31 mouse cellular contexts compared by ENCODE assay signal in the genomic region with DNA sequence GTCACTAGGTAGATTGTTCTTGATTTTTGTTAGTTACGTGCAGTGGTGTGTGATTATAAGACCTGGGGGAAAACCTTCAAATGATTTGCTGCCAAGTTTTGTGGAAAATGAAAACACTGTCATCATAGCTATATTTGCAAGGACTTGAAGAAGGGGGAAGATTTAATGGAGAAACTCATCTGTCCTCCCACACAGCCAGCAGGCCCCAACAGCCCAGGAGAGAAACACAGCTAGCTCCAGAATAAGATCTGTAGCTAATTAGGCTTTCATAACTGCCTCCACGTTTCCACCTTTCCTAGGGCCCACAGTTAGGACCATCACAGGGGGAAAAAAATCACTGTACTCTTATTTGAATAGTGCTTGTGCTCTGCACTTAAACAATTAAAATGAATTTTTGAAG. TPM values are rescaled to one million over a fixed set of nuclear protein-coding genes. Genes with fewer than 3 reads are reported as not detected.
A peak's percentile ranks its signal among the peaks of the same experiment; 100 is the strongest.
DNase-seq lines count a peak whose midpoint lies in the region; ATAC-seq and TF ChIP-seq lines count a peak whose summit lies in the region.
"Had no signal": no experiment of that assay in that cellular context is flagged by ENCODE, and none has a peak within 500 bp of the region (broad histone marks: within the 10 kb centered on the region; RNA-seq: fewer than 3 reads in every experiment).

No protein-coding gene starts in this region.

- no peak for DNase-seq in gastrocnemius, adult 2 months
- DNase-seq in gastrocnemius, postnatal 14 days: no peak
- DNase-seq in right cerebral cortex, adult 2 months (ENCODE audit: low spot score in 2 of 2): peak; percentile 50
- no peak for DNase-seq in right cerebral cortex, postnatal 4 days
- peak; percentile 41 to 75 for DNase-seq in left cerebral cortex, postnatal 14 days (ENCODE audit: low spot score in 2 of 2)
- peak; percentile 72 for DNase-seq in telencephalon, adult 2 months (ENCODE audit: low read depth, low spot score)
- DNase-seq in stomach, postnatal 0 days (ENCODE audit: low spot score): no peak
- DNase-seq: B cell, adult 2 months; cerebellum, adult 9-10 months; cerebellum, postnatal 36 days; embryo, embryonic 11 days; gastrocnemius, postnatal 36 days; heart, adult 18-20 months; heart, postnatal 36 days; kidney, adult 2 months; kidney, postnatal 36 days; lung, postnatal 4 days; thymus, postnatal 14 days had no signal

- no peak for TF ChIP-seq EP300 in stomach, postnatal 0 days (optimal IDR thresholded peaks at IDR 0.05)

- H3K36me3 ChIP-seq in forebrain, embryonic 15.5 days: no peaks in the 10 kb centered on the region
- H3K36me3 ChIP-seq in stomach, postnatal 0 days (ENCODE audit: control insufficient read depth, insufficient read depth, low read length): no peaks in the 10 kb centered on the region
- H3K36me3 ChIP-seq: embryonic facial prominence, embryonic 13.5 days; forebrain, embryonic 12.5 days; hindbrain, embryonic 12.5 days; intestine, embryonic 15.5 days; limb, embryonic 13.5 days; midbrain, embryonic 12.5 days; neural tube, embryonic 12.5 days had no signal

- no peak for TF ChIP-seq CTCF in gastrocnemius, adult 2 months (IDR thresholded peaks at IDR 0.05)
- TF ChIP-seq CTCF in stomach, postnatal 0 days (IDR thresholded peaks at IDR 0.05; ENCODE audit: low read depth): no peak

- no peaks in the 10 kb centered on the region for H3K4me1 ChIP-seq in forebrain, embryonic 15.5 days
- H3K4me1 ChIP-seq in stomach, postnatal 0 days (replicated peaks; ENCODE audit: control insufficient read depth, insufficient read depth): no peaks in the 10 kb centered on the region
- H3K4me1 ChIP-seq: forebrain, embryonic 12.5 days; hindbrain, embryonic 12.5 days; intestine, embryonic 15.5 days; megakaryocyte, embryonic 14.5 days; midbrain, embryonic 12.5 days; neural tube, embryonic 12.5 days had no signal

- H3K4me3 ChIP-seq in gastrocnemius, adult 2 months: no peak overlapping the region
- H3K4me3 ChIP-seq in forebrain, embryonic 15.5 days: no peak overlapping the region
- H3K4me3 ChIP-seq in stomach, postnatal 0 days (ENCODE audit: low read depth, low read length): no peak overlapping the region
- H3K4me3 ChIP-seq: embryonic facial prominence, embryonic 13.5 days; forebrain, embryonic 12.5 days; hindbrain, embryonic 12.5 days; intestine, embryonic 15.5 days; limb, embryonic 13.5 days; megakaryocyte, embryonic 14.5 days; midbrain, embryonic 12.5 days; myocyte; neural tube, embryonic 12.5 days had no signal

- H3K27me3 ChIP-seq in forebrain, embryonic 15.5 days: no peaks in the 10 kb centered on the region
- H3K27me3 ChIP-seq in stomach, postnatal 0 days (ENCODE audit: control insufficient read depth, insufficient read depth, low read length): no peaks in the 10 kb centered on the region
- H3K27me3 ChIP-seq: embryonic facial prominence, embryonic 13.5 days; forebrain, embryonic 12.5 days; hindbrain, embryonic 12.5 days; intestine, embryonic 15.5 days; limb, embryonic 13.5 days; megakaryocyte, embryonic 14.5 days; midbrain, embryonic 12.5 days; neural tube, embryonic 12.5 days had no signal

- H3K9me3 ChIP-seq in forebrain, embryonic 15.5 days: no peaks in the 10 kb centered on the region
- no peaks in the 10 kb centered on the region for H3K9me3 ChIP-seq in stomach, postnatal 0 days (ENCODE audit: control insufficient read depth, low read length)
- H3K9me3 ChIP-seq: embryonic facial prominence, embryonic 13.5 days; forebrain, embryonic 12.5 days; hindbrain, embryonic 12.5 days; intestine, embryonic 15.5 days; limb, embryonic 13.5 days; midbrain, embryonic 12.5 days; neural tube, embryonic 12.5 days had no signal

- no peak overlapping the region for H3K9ac ChIP-seq in forebrain, embryonic 15.5 days (replicated peaks)
- H3K9ac ChIP-seq in stomach, postnatal 0 days (ENCODE audit: low read length): no peak overlapping the region
- H3K9ac ChIP-seq: embryonic facial prominence, embryonic 13.5 days; forebrain, embryonic 12.5 days; hindbrain, embryonic 12.5 days; intestine, embryonic 15.5 days; limb, embryonic 13.5 days; midbrain, embryonic 12.5 days; neural tube, embryonic 12.5 days had no signal

- H3K4me2 ChIP-seq in forebrain, embryonic 15.5 days (replicated peaks): no peak overlapping the region
- H3K4me2 ChIP-seq in stomach, postnatal 0 days (replicated peaks; ENCODE audit: low read depth): no peak overlapping the region
- H3K4me2 ChIP-seq: embryonic facial prominence, embryonic 13.5 days; forebrain, embryonic 12.5 days; heart, embryonic 11.5 days; hindbrain, embryonic 12.5 days; intestine, embryonic 15.5 days; limb, embryonic 13.5 days; liver, embryonic 11.5 days; midbrain, embryonic 12.5 days; neural tube, embryonic 12.5 days had no signal

- intact Hi-C loops in gastrocnemius, adult 2 months (cut with DNase I): no loop called here
- intact Hi-C loops in gastrocnemius, postnatal 14 days (cut with DNase I; ENCODE audit: low total_unique reads): no loop called here
- intact Hi-C loops in left cerebral cortex, postnatal 14 days (cut with DNase I): no loop called here

- peak overlapping the region; percentile 51; the same call in 1 of the 2 replicates for H3K27ac ChIP-seq in gastrocnemius, adult 2 months
- H3K27ac ChIP-seq in forebrain, embryonic 15.5 days (replicated peaks): no peak overlapping the region
- no peak overlapping the region for H3K27ac ChIP-seq in stomach, postnatal 0 days (replicated peaks)
- H3K27ac ChIP-seq: embryonic facial prominence, embryonic 13.5 days; forebrain, embryonic 12.5 days; hindbrain, embryonic 12.5 days; hindbrain, postnatal 0 days; intestine, embryonic 15.5 days; limb, embryonic 13.5 days; midbrain, embryonic 12.5 days; neural tube, embryonic 12.5 days had no signal

- no peak for ATAC-seq in forebrain, embryonic 15.5 days (replicated peaks)
- no peak for ATAC-seq in stomach, postnatal 0 days (ENCODE audit: low FRiP score, low TSS enrichment)
- ATAC-seq: hindbrain, postnatal 0 days; intestine, embryonic 15.5 days had no signal

- WGBS in forebrain, embryonic 15.5 days: 76% methylated on average over 2 of the region's 2 CpGs
- 70% methylated on average over 2 of the region's 2 CpGs for WGBS in stomach, postnatal 0 days

RNA-seq across cellular contexts. Expression of a gene that starts 10.5 kb away (rescaled TPM):
- total RNA-seq in gastrocnemius, adult 2 months (2021): 100 to 1,000 TPM in 1 of 2 experiments, 10 to 100 TPM in 1; 70.8 to 175 TPM
- 100 to 1,000 TPM in 1 of 2 experiments, 10 to 100 TPM in 1; 56.9 to 138 TPM for total RNA-seq in gastrocnemius, postnatal 14 days (2021)
- total RNA-seq in left cerebral cortex, postnatal 14 days (2021): 10 to 100 TPM; 17.4 to 23.4 TPM
- 14.2 and 15.3 TPM in 2 replicates for polyA plus RNA-seq in forebrain, embryonic 15.5 days (2015; fragmentation: Nextera tagmentation; extraction: Ambion mirVana)
- polyA plus RNA-seq in stomach, postnatal 0 days (2015; fragmentation: Nextera tagmentation; extraction: Ambion mirVana): 12.5 and 13.2 TPM in 2 replicates

Comparison
In these comparisons a context has a peak if more than half of its experiments do, and no peak if none do; other contexts are left out.
1. DNase-seq: peak in right cerebral cortex, adult 2 months (2 of 2), left cerebral cortex, postnatal 14 days (2 of 2) and telencephalon, adult 2 months (single experiment); none in gastrocnemius, adult 2 months (single experiment), gastrocnemius, postnatal 14 days (single experiment), right cerebral cortex, postnatal 4 days (single experiment) and stomach, postnatal 0 days (single experiment).